Mouse (Mus musculus) kidney, embryonic 16.5 days (tissue): ENCODE data around the gene Tmem62. TPM values are rescaled to one million over a fixed set of nuclear protein-coding genes. Genes with fewer than 3 reads are reported as not detected.

Source experiments
- ATAC-seq: fragments of 200-750 bp; cut with Nextera tagmentation; 2 replicates; pipeline ENCODE4 v1.8.0; 2017; ENCODE audit warnings: moderate TSS enrichment; ENCODE audit not compliant: low FRiP score, low TSS enrichment
- H3K27ac ChIP-seq: fragments of 300-500 bp; sonication (generic); 2 replicates; pipeline ENCODE4 v1.5.1; 2014; ENCODE audit warnings: low read length
- H3K27me3 ChIP-seq: fragments of 300-500 bp; sonication (generic); 2 replicates; pipeline ENCODE4 v1.6.1; 2014; ENCODE audit warnings: low read length, control low read depth, mixed read lengths; ENCODE audit not compliant: insufficient read depth
- H3K36me3 ChIP-seq: fragments of 300-500 bp; sonication (generic); 2 replicates; pipeline ENCODE4 v1.6.1; 2014; ENCODE audit warnings: low read length, control low read depth, mixed read lengths; ENCODE audit not compliant: insufficient read depth
- H3K4me1 ChIP-seq: fragments of 300-500 bp; sonication (generic); 2 replicates; pipeline ENCODE4 v1.6.1; 2014; ENCODE audit warnings: low read length, control low read depth, mixed read lengths; ENCODE audit not compliant: insufficient read depth
- H3K4me2 ChIP-seq: fragments of 300-500 bp; sonication (generic); replicated peaks from 2 replicates; pipeline ENCODE4 v1.6.1; 2014; ENCODE audit warnings: low read depth, low read length
- H3K4me3 ChIP-seq: fragments of 300-500 bp; sonication (generic); 2 replicates; pipeline ENCODE4 v1.5.1; 2014; ENCODE audit warnings: mild to moderate bottlenecking, low read length
- H3K9ac ChIP-seq: fragments of 300-500 bp; sonication (generic); replicated peaks from 2 replicates; pipeline ENCODE4 v1.6.1; 2014; ENCODE audit warnings: low read length
- H3K9me3 ChIP-seq: fragments of 300-500 bp; sonication (generic); 2 replicates; pipeline ENCODE4 v1.6.1; 2016; ENCODE audit warnings: low read length, control low read depth
- whole genome bisulfite sequencing: fragments of 180-500 bp; shearing (Covaris S2); extraction: QIAGEN DNeasy Blood & Tissue Kit; methylation state at CpG from one replicate; pipeline ENCODE4 v1.1.7; 2014; 5-methylcytosine and 5-hydroxymethylcytosine counted together
- microRNA-seq: library from miRNA; unstranded; fragments of <30 nt; microRNA quantifications from one replicate; pipeline ENCODE4, GENCODE M21; 2016
- polyA plus RNA-seq: library from polyadenylated mRNA; unstranded; fragments of >200 nt; fragmentation: Nextera tagmentation; extraction: Ambion mirVana; gene quantifications from 2 replicates; pipeline ENCODE4 v1.2.1, GENCODE M21; 2015

The Tmem62 gene
- polyA plus RNA-seq, 1 experiment from 2014 or later = 5.8 TPM

DNA sequence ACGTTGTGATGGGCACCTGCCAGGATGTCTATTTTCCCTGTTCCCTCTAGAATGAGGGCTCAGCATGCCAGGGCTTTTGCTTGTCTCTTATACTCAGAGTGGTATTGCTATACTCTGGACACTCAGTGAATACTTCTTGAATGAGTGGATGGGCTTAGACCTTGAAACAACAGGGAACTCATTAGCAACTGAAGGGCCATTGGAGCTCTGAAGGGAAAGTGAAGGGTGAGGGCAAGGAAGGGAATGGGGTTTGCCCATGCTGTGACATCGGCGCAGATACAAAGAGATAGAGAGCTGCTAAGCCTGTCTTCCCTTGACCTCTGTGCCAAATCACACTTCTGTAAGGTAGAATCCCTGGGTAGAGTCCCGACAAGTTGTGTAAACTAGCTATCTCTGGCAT is 68.8 kb downstream of the Tmem62 start:
- H3K4me3 ChIP-seq = no peak overlapping the region
- H3K27me3 ChIP-seq = no peaks in the 10 kb centered on the region
- no peak overlapping the region for H3K27ac ChIP-seq
- H3K36me3 ChIP-seq = no peaks in the 10 kb centered on the region
- H3K9ac ChIP-seq = no peak overlapping the region
- WGBS = 82% methylated on average over 4 of the region's 4 CpGs
- no peaks in the 10 kb centered on the region for H3K4me1 ChIP-seq
- H3K9me3 ChIP-seq = no peaks in the 10 kb centered on the region
- ATAC-seq = no peak
- no peak overlapping the region for H3K4me2 ChIP-seq

DNA sequence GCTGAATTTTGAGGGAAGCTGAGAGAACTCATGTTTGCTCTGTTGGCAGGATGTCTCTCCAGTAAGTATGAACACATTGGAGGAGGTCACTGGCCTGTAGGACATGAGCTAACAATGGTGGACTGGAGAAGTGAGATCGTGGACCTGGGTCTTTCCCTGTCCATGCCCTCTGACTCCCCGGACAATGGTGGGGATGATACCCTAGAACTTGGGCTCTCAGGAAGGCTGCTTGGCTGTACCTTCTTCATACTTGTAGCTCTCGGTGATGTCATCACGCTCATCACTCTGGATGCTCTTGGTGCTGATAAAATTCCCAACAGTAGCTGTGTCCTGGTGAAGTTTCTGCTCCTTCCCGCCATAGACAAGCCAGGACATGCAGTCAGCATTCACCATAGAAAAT is 75.4 kb downstream of the Tmem62 start:
- 91% methylated on average over 5 of the region's 5 CpGs for WGBS
- no peaks in the 10 kb centered on the region for H3K4me1 ChIP-seq
- H3K4me3 ChIP-seq = no peak overlapping the region
- H3K9ac ChIP-seq = no peak overlapping the region
- no peaks in the 10 kb centered on the region for H3K27me3 ChIP-seq
- H3K27ac ChIP-seq = no peak overlapping the region
- H3K4me2 ChIP-seq = no peak overlapping the region
- H3K9me3 ChIP-seq = no peaks in the 10 kb centered on the region
- H3K36me3 ChIP-seq = no peaks in the 10 kb centered on the region
- ATAC-seq = no peak

DNA sequence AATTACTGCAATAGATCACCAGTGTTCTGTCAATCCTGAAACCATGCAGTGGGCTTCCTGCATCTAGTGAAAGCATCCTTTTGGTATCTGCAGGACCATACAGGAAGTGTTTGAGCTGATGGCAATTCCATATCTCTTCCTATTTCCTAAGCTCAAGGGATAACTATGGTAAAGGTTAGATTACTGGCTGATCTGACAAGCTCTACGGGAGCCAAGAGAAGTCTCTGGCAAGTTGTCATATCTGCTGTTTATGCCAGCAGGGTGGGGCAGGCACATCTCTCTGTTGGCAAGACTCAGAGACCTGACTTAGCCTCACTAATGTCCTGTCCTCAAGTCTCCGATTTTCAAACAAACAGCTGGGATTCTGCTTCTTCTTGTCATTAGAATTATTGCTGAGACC is 77.2 kb downstream of the Tmem62 start:
- no peak for ATAC-seq
- Histone ChIP-seq H3K9me3 (no peaks in the 10 kb centered on the region), H3K36me3 (no peaks in the 10 kb centered on the region), H3K27ac (no peak overlapping the region), H3K4me3 (no peak overlapping the region), H3K4me1 (no peaks in the 10 kb centered on the region), H3K4me2 (no peak overlapping the region), H3K27me3 (no peaks in the 10 kb centered on the region), H3K9ac (no peak overlapping the region)
- WGBS = 63% methylated on average over 2 of the region's 2 CpGs

DNA sequence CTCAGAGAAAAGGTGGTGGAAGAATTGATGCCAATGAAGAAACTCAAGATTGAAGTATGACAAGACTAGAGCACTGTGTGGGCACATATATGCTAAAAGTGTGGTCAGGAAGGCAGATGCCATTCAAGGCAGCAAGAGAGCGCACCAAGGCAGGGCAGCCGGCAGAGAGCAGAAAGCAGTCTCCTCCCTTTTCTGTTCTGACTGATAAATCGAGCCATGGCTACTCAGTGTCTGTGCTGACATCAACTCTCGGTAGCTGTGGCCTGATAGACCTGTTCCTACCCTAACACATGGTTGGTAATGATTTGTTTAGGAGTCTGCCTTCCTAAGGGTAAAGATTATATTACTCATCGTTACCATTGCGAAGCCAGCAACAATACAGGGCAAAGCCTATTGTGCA is 79.1 kb downstream of the Tmem62 start:
- H3K4me2 ChIP-seq = no peak overlapping the region
- H3K27ac ChIP-seq = no peak overlapping the region
- WGBS = 87% methylated on average over 6 of the region's 6 CpGs
- no peaks in the 10 kb centered on the region for H3K4me1 ChIP-seq
- no peak overlapping the region for H3K9ac ChIP-seq
- no peak for ATAC-seq
- no peak overlapping the region for H3K4me3 ChIP-seq
- H3K27me3 ChIP-seq = no peaks in the 10 kb centered on the region
- H3K9me3 ChIP-seq = no peaks in the 10 kb centered on the region
- H3K36me3 ChIP-seq = no peaks in the 10 kb centered on the region

Small RNA genes lying within 50 kb of the gene (microRNA-seq; reads per million reads assigned to microRNA genes)
- not detected for gene Gm44325

Other genes starting within 250 kb of the Tmem62 start
- 5.7 and 6.3 TPM in 2 replicates for gene Cdan1, start 126.9 kb upstream of the Tmem62 start, polyA plus RNA-seq
- 2.9 and 3.0 TPM in 2 replicates for gene Ttbk2, start 126.4 kb upstream of the Tmem62 start, polyA plus RNA-seq
- 27.3 and 31.0 TPM in 2 replicates for gene Ubr1, start 6.3 kb upstream of the Tmem62 start, polyA plus RNA-seq
- 49.3 and 55.6 TPM in 2 replicates for gene Ccndbp1, start 31.4 kb downstream of the Tmem62 start, polyA plus RNA-seq
- gene Epb42, start 60.1 kb downstream of the Tmem62 start, polyA plus RNA-seq = 0.80 and 1.9 TPM in 2 replicates
- gene Tgm5, start 108.8 kb downstream of the Tmem62 start, polyA plus RNA-seq = 5.6 and 6.7 TPM in 2 replicates
- 0.28 and 0.30 TPM in 2 replicates for gene Tgm7, start 132.8 kb downstream of the Tmem62 start, polyA plus RNA-seq
- 23.9 and 26.2 TPM in 2 replicates for gene Adal, start 163.4 kb downstream of the Tmem62 start, polyA plus RNA-seq
- gene Lcmt2, start 163.6 kb downstream of the Tmem62 start, polyA plus RNA-seq = 26.3 and 28.4 TPM in 2 replicates
- 56.9 and 69.4 TPM in 2 replicates for gene Tubgcp4, start 193.6 kb downstream of the Tmem62 start, polyA plus RNA-seq
- 12.1 and 15.6 TPM in 2 replicates for gene Zscan29, start 194.1 kb downstream of the Tmem62 start, polyA plus RNA-seq